Mouse (Mus musculus) ES-E14 (cell line): ENCODE results near the gene Prkar2b.

Experiments
- CHD2 ChIP-seq: IDR thresholded peaks from 2 replicates; pipeline ENCODE4 v1.6.1; 2014; ENCODE audit warnings: mild to moderate bottlenecking, low read depth, low read length, inconsistent platforms
- MAFK ChIP-seq: IDR thresholded peaks from 2 replicates; pipeline ENCODE4 v1.6.1; 2014; ENCODE audit warnings: mild to moderate bottlenecking, low read depth, low read length, inconsistent platforms; ENCODE audit not compliant: insufficient read depth
- ZC3H11A ChIP-seq: IDR thresholded peaks from 2 replicates; pipeline ENCODE4 v1.6.1; 2012; ENCODE audit warnings: low read depth, mild to moderate bottlenecking, inconsistent platforms, low read length, borderline replicate concordance
- ZNF384 ChIP-seq: IDR thresholded peaks from 2 replicates; pipeline ENCODE4 v1.6.1; 2012; ENCODE audit warnings: low read depth, low read length, inconsistent platforms

DNA sequence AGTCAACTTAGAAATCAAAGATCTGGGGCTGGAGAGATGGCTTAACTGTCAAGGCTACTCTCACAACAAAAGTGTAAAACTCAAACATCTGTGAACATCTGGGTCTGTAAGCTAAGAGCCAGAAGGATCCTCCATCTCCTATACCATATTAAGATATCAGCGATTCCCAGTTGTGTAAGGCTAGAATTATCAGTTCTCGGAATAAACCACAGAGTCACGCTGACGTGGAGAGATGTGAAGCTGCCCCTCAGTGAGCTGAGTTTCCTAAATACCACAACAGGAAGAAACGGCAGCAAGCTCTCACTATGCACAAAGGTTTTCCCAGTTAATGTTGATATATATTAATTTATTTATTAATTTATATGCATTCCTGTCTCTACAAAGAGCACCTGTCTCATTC is 10.9 kb downstream of the Prkar2b start:
- TF ChIP-seq MAFK (no peak), ZNF384 (no peak), ZC3H11A (no peak), CHD2 (no peak)
